In the genomic region with DNA sequence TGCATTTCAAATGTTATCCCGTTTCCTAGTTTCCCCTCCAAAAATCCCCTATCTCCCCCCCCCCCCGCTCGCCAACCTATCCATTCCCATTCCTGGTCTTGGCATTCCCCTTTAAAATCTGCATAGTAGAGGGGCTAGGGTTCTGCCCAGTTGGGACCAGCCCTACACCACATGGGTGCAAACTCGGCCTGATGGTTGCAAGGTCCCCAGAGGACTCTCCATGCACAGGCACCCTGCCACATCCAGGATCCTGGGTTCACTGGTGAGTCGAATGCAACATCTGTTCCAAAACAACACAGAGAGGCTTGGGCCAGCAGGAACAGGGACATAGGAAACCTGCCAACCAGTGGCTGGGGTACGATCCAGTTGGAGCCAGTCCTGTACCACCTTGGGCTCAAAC, we compare ENCODE assay signal across 31 mouse cellular contexts.
"Had no signal": no experiment of that assay in that cellular context is flagged by ENCODE, and none has a peak within 500 bp of the region (broad histone marks: within the 10 kb centered on the region; RNA-seq: fewer than 3 reads in every experiment).

No protein-coding gene starts in this region.

- H3K27me3 ChIP-seq: heart, embryonic 13.5 days; heart, embryonic 15.5 days; hindbrain, embryonic 12.5 days; hindbrain, embryonic 13.5 days; hindbrain, embryonic 15.5 days; intestine, embryonic 15.5 days; kidney, embryonic 15.5 days had no signal

- H3K4me1 ChIP-seq: heart, embryonic 13.5 days; heart, embryonic 15.5 days; hindbrain, embryonic 10.5 days; hindbrain, embryonic 12.5 days; hindbrain, embryonic 13.5 days; hindbrain, embryonic 15.5 days; intestine, embryonic 15.5 days; kidney, embryonic 15.5 days had no signal

- ATAC-seq: hindbrain, embryonic 16.5 days; hindbrain, postnatal 0 days; inflammation-experienced regulatory T-cells, adult 6 months; intestine, embryonic 15.5 days; intestine, embryonic 16.5 days; intestine, postnatal 0 days had no signal

- H3K9ac ChIP-seq: heart, embryonic 13.5 days; heart, embryonic 15.5 days; hindbrain, embryonic 12.5 days; hindbrain, embryonic 13.5 days; hindbrain, embryonic 14.5 days; hindbrain, embryonic 15.5 days; intestine, embryonic 15.5 days; kidney, embryonic 15.5 days had no signal

- H3K4me3 ChIP-seq: heart, embryonic 13.5 days; heart, embryonic 15.5 days; hindbrain, embryonic 10.5 days; hindbrain, embryonic 12.5 days; hindbrain, embryonic 13.5 days; hindbrain, embryonic 15.5 days; intestine, embryonic 15.5 days; kidney, embryonic 15.5 days; layer of hippocampus, adult 2 months; left cerebral cortex, adult 2 months had no signal

- H3K4me2 ChIP-seq: heart, embryonic 13.5 days; heart, embryonic 15.5 days; hindbrain, embryonic 12.5 days; hindbrain, embryonic 13.5 days; hindbrain, embryonic 14.5 days; hindbrain, embryonic 15.5 days; intestine, embryonic 15.5 days; kidney, embryonic 15.5 days had no signal

- DNase-seq: heart, postnatal 10 days; heart, postnatal 14 days; heart, postnatal 4 days; kidney, adult 11 months; kidney, adult 18-20 months; kidney, adult 2 months; kidney, adult 8-10 months; kidney, adult 9 months; kidney, postnatal 10 days; kidney, postnatal 14 days; kidney, postnatal 36 days; kidney, postnatal 4 days; layer of hippocampus, adult 9-11 months; layer of hippocampus, postnatal 36 days had no signal

- H3K27ac ChIP-seq: heart, embryonic 13.5 days; heart, embryonic 15.5 days; hindbrain, embryonic 10.5 days; hindbrain, embryonic 12.5 days; hindbrain, embryonic 13.5 days; hindbrain, embryonic 14.5 days; hindbrain, embryonic 15.5 days; hindbrain, postnatal 0 days; intestine, embryonic 15.5 days; kidney, embryonic 15.5 days; kidney, postnatal 0 days; layer of hippocampus, adult 2 months; left cerebral cortex, adult 2 months had no signal

- H3K9me3 ChIP-seq: heart, embryonic 13.5 days; heart, embryonic 15.5 days; hindbrain, embryonic 10.5 days; hindbrain, embryonic 12.5 days; hindbrain, embryonic 13.5 days; intestine, embryonic 15.5 days; kidney, embryonic 15.5 days had no signal

- H3K36me3 ChIP-seq: heart, embryonic 13.5 days; heart, embryonic 15.5 days; hindbrain, embryonic 10.5 days; hindbrain, embryonic 12.5 days; hindbrain, embryonic 13.5 days; hindbrain, embryonic 15.5 days; intestine, embryonic 15.5 days; kidney, embryonic 15.5 days had no signal
